ENCODE assay signal across 8 mouse cellular contexts in genomic region chr11:83462711-83463244, GRCm38 (mm10). TPM values are rescaled to one million over a fixed set of nuclear protein-coding genes. Genes with fewer than 3 reads are reported as not detected.
DNase-seq lines count a peak whose midpoint lies in the region; ATAC-seq lines count a peak whose summit lies in the region.

Mmp28 (minus strand) TSS chr11:83463071.

- peaks cover 10% of the 10 kb centered on the region for H3K4me1 ChIP-seq in intestine, embryonic 14.5 days (replicated peaks; ENCODE audit: control insufficient read depth, insufficient read depth, low read length)
- peaks cover 9% of the 10 kb centered on the region; the same call in 1 of the 2 replicates for H3K4me1 ChIP-seq in liver, embryonic 15.5 days (replicated peaks)

- H3K27ac ChIP-seq in intestine, embryonic 14.5 days (ENCODE audit: low read depth) = no peak within 1 kb of the TSS
- no peak within 1 kb of the TSS for H3K27ac ChIP-seq in liver, embryonic 15.5 days (replicated peaks)

- DNase-seq in ovary, postnatal 36 days (ENCODE audit: low spot score) = peak; percentile 64
- no peak for DNase-seq in ovary, postnatal 14 days (ENCODE audit: low spot score)
- DNase-seq in cerebellum, adult 9-11 months = peak; percentile 41
- peak; percentile 58 to 61 for DNase-seq in gastrocnemius, postnatal 4 days (ENCODE audit: low spot score in 2 of 2)
- peak; percentile 73 for DNase-seq in intestine, embryonic 14.5 days (ENCODE audit: low spot score)
- DNase-seq in neural tube, embryonic 10.5 days (ENCODE audit: extremely low spot score, low spot score) = peak; percentile 67
- DNase-seq in ovary, adult 18-20 months (ENCODE audit: low spot score) = no peak

- H3K27me3 ChIP-seq in intestine, embryonic 14.5 days (replicated peaks; ENCODE audit: control insufficient read depth, insufficient read depth, low read length) = peaks cover 27% of the 10 kb centered on the region
- peaks cover 70% of the 10 kb centered on the region for H3K27me3 ChIP-seq in liver, embryonic 15.5 days

- H3K9ac ChIP-seq in intestine, embryonic 14.5 days (ENCODE audit: low read length) = peak within 1 kb of the TSS; percentile 53
- H3K9ac ChIP-seq in liver, embryonic 15.5 days = 0 out of 2 replicates have a peak within 1 kb of the TSS, but pooled peaks have one; percentile 25

- peak within 1 kb of the TSS; percentile 99 for H3K4me2 ChIP-seq in intestine, embryonic 14.5 days (ENCODE audit: low read length)
- H3K4me2 ChIP-seq in liver, embryonic 15.5 days = peak within 1 kb of the TSS; percentile 75

- no peaks in the 10 kb centered on the region for H3K36me3 ChIP-seq in intestine, embryonic 14.5 days (ENCODE audit: control insufficient read depth, insufficient read depth, low read length)
- no peaks in the 10 kb centered on the region for H3K36me3 ChIP-seq in liver, embryonic 15.5 days (replicated peaks)

- H3K9me3 ChIP-seq in intestine, embryonic 14.5 days (ENCODE audit: control insufficient read depth, low read length) = no peaks in the 10 kb centered on the region
- H3K9me3 ChIP-seq in liver, embryonic 15.5 days (replicated peaks) = no peaks in the 10 kb centered on the region

- H3K4me3 ChIP-seq in intestine, embryonic 14.5 days (ENCODE audit: low read depth, low read length) = peak within 1 kb of the TSS; percentile 57
- H3K4me3 ChIP-seq in liver, embryonic 15.5 days (replicated peaks) = peak within 1 kb of the TSS; percentile 58

- WGBS in intestine, embryonic 14.5 days = under 1% methylated on average over 42 of the region's 42 CpGs
- WGBS in liver, embryonic 15.5 days (ENCODE audit: insufficient replicate concordance) = under 1% methylated on average over 42 of the region's 42 CpGs

- ATAC-seq in intestine, embryonic 14.5 days (replicated peaks; ENCODE audit: low FRiP score, low TSS enrichment, low read depth) = peak; percentile 55; the same call in 1 of the 2 replicates
- no peak; the same call in 1 of the 2 replicates for ATAC-seq in liver, embryonic 15.5 days (ENCODE audit: insufficient read depth)

RNA-seq across cellular contexts. Expression of gene Mmp28, which starts in this region (rescaled TPM):
- total RNA-seq in gastrocnemius, postnatal 4 days (2021) = 1 to 10 TPM; 4.7 to 5.4 TPM
- polyA plus RNA-seq in intestine, embryonic 14.5 days (2014; fragmentation: Nextera tagmentation; extraction: Ambion mirVana) = 1.2 and 1.5 TPM in 2 replicates
- polyA plus RNA-seq in liver, embryonic 15.5 days (2015; fragmentation: Nextera tagmentation; extraction: Ambion mirVana) = 0.39 and 0.41 TPM in 2 replicates

Comparison
In these comparisons a context has a peak if more than half of its experiments do, and no peak if none do; other contexts are left out.
1. DNase-seq: peak in ovary, postnatal 36 days (single experiment), cerebellum, adult 9-11 months (single experiment), gastrocnemius, postnatal 4 days (2 of 2), intestine, embryonic 14.5 days (single experiment) and neural tube, embryonic 10.5 days (single experiment); none in ovary, postnatal 14 days (single experiment) and ovary, adult 18-20 months (single experiment).